Mouse (Mus musculus): ENCODE data around the gene Gm45808.
A peak's percentile ranks its signal among the peaks of the same experiment; 100 is the strongest.

The Gm45808 gene

DNA sequence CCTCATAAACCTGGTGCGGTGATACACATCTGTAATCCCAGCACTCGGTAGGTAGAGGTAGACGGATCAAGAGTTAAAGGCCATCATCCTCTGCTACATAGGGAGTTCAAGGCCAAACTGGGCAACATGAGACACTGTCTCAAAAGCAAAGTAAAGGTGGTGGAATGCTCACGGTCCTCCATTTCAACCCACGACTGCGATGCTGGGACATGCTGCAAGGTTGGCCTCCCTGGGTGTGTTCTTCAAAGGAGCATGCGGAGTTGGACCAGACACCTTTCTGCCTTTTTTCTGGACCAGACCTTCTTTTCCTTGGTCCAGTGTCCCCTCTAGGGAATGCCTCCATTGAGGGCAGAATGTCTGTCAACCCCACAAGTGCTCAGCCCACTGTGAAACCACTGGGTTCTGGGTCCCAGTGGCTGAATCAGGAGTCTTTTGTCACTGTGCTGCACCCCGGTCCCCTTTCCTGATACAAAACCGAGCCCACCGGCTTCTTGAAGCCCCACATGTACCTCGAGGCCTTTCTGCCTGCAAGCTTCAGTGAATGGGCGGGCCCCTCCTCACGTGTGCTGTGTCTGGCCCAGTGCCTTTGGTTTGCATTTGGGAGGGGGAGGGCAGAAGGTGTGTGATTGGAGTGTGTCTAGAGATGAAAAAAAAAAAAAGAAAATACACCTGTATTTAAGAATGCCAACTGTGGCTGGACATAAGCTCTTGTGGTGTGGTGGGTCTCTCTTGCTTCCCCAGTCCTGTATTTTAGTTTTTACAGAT, 30.5 kb downstream of the Gm45808 start:
- peak in 1 of 2 experiments; percentile 44 for DNase-seq (ENCODE audit: inconsistent age in 2 of 2, low spot score in 1 of 2)

- DNase-seq (ENCODE audit: inconsistent age in 2 of 2, low spot score in 1 of 2), result no peak
These were observed 31.6 kb downstream of the Gm45808 start for GRCm38 (mm10) chr7:45454971-45455370.

- DNase-seq (ENCODE audit: inconsistent age in 2 of 2, low spot score in 1 of 2), result peak; percentile 81 to 94
These were observed 35.1 kb downstream of the Gm45808 start for GRCm38 (mm10) chr7:45451344-45451982.

DNA sequence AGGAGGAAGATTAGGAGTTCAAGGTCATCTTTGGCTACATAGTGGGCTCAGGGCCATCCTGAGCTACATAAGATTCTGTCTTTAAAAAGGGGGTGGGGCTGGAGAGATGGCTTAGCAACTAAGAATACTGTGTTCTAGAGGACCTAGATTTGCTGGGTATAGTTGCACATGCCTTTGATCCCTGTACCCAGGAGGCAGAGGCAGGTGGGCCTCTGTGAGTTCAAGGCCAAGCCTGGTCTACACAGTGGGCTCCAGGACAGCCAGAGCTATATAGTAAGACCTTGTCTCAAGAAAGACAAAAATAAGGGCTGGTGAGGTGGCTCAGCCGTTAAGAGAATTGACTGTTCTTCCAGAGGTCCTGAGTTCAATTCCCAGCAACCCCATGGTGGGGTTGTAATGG, 36.6 kb downstream of the Gm45808 start:
- DNase-seq (ENCODE audit: inconsistent age in 2 of 2, low spot score in 1 of 2), result no peak

DNA sequence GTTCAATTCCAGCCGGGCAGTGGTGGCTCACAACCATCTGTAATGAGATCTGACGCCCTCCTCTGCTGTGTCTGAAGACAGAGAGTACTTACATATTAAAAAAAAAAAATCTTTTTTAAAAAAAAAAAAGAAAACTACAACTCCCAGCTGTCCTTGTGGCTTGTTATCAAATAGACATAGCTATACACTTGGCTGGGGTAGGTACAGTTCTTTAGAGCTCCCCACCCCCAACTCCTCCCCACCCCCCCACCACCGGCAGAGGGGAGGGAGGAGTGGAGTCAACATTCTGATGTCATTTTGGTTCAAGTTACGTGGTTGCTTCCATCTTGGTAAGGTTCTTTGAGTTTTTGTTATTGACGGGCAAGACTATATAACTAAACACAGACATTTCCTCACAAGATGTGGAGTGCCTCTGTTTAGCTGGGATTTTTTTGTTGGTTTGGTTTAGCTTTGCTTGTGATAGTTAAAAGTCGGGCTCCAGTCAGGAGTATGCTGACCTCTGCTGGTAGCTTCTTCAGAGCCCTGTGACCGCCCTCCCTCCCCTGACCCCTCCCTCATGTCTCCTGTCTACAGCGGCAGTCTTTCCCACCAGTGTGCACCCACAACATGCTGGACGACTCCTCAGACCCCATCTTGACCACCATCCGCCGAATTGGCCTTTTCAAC, 39.2 kb downstream of the Gm45808 start:
- DNase-seq (ENCODE audit: inconsistent age in 2 of 2, low spot score in 1 of 2), result peak; percentile 35 to 76

DNA sequence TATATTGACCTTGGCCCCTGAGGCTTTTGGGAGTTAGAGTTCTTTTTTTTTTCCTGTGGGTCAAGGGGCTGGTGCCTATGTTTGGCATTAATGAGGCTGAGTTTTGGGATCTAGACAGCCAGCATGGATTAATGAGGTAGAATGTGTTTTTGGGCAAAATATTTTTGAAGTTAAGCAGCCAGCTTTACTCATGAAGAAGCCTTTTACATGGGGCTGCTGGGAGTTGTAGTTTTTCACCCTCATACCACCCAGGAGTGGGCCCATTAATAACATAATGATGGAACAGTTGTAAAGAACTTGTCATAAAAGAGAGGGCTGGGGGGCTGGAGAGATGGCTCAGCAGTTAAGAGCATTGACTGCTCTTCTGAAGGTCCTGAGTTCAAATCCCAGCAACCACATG, 40.0 kb downstream of the Gm45808 start:
- DNase-seq (ENCODE audit: inconsistent age in 2 of 2, low spot score in 1 of 2), result no peak

GRCm38 (mm10) chr7:45443526-45444420, 42.8 kb downstream of the Gm45808 start:
- DNase-seq (ENCODE audit: inconsistent age in 2 of 2, low spot score in 1 of 2), result peak; percentile 52 to 74

DNA sequence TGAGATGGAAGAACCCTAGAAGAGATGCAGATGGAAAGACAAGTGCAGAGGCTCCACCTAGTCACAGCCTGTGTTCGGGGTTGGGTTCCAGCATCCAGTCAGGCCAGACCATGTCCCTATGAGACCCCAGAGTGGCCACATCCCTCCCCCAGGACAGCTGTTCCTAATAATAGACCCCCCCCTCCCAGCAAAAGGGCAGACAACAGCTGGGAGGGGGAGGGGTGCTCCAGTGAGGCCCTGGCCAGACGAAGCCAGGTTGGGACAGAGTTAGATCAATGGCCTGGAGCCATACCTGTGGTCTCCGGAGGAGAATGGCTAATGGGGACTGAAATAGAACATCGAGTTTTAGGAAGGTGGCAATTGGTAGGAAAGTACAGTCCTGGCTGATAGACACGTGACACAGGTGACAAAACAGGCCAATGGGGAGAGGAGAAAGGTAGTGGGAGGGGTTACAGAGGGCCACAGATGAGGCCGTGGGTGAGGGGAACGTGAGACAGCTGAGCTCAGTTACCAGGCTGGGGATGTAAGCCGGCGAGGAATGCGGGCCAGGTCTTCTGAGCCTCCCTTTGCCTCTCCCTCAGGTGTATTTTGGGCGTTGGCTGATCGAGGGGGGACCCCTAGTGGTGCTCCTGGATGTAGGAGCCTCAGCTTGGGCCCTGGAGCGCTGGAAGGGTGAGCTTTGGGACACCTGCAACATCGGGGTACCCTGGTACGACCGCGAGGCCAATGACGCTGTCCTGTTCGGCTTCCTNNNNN, 48.9 kb downstream of the Gm45808 start, which contains the start of gene Ruvbl2:
Gene Ruvbl2 (minus strand): TSS at position 576 of the 756 bp plus-strand sequence.
- DNase-seq (ENCODE audit: inconsistent age in 2 of 2, low spot score in 1 of 2), result no peak

- DNase-seq (ENCODE audit: inconsistent age in 2 of 2, low spot score in 1 of 2), result no peak
These were observed 49.6 kb downstream of the Gm45808 start for GRCm38 (mm10) chr7:45437046-45437445.

GRCm38 (mm10) chr7:45436444-45436843, 50.2 kb downstream of the Gm45808 start:
- no peak for DNase-seq (ENCODE audit: inconsistent age in 2 of 2, low spot score in 1 of 2)

- DNase-seq (ENCODE audit: inconsistent age in 2 of 2, low spot score in 1 of 2), result no peak
These were observed 51.6 kb downstream of the Gm45808 start for GRCm38 (mm10) chr7:45435038-45435437.

GRCm38 (mm10) chr7:45434203-45435015, 52.2 kb downstream of the Gm45808 start, which contains the start of gene Gys1:
Gys1 (plus strand) TSS chr7:45434844.
- peak; percentile 100 for DNase-seq (ENCODE audit: inconsistent age in 2 of 2, low spot score in 1 of 2)

- DNase-seq (ENCODE audit: inconsistent age in 2 of 2, low spot score in 1 of 2), result no peak
These were observed 52.8 kb downstream of the Gm45808 start for GRCm38 (mm10) chr7:45433835-45434202.

DNA sequence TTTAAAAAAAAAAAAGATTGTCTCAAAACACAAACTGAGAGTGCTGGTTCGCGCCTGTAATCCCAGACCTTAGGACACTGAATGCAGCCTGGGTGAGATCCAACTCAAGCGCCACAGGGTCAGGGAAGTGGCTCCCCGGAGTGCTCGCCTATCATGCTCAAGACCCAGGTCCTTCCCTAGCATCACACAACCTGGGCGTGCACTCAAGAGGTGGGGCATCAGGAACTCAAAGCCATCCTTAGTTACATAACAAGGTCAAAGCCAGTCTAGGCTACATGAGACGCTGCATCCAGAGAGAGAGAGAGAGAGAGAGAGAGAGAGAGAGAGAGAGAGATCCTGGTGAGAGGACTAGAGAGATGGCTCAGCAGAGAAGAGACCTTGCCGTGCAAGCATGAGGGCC, 60.1 kb downstream of the Gm45808 start:
- DNase-seq (ENCODE audit: inconsistent age in 2 of 2, low spot score in 1 of 2), result no peak

DNA sequence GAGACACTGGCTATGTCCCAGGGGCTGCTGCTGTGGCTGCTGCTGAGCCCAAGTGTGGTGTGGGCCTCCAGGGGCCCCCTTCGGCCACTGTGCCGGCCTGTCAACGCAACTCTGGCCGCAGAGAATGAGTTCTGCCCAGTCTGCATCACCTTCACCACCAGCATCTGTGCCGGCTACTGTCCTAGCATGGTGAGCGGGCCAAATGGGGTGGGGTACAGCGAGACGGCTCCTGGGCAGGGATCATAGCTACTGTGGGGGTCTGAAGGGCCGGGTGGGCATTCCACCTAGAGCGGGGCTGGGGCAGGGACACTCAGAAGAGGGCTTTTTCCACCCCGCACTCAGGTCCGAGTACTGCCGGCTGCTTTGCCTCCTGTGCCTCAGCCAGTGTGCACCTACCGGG, 65.4 kb downstream of the Gm45808 start:
- DNase-seq (ENCODE audit: inconsistent age in 2 of 2, low spot score in 1 of 2), result no peak

DNA sequence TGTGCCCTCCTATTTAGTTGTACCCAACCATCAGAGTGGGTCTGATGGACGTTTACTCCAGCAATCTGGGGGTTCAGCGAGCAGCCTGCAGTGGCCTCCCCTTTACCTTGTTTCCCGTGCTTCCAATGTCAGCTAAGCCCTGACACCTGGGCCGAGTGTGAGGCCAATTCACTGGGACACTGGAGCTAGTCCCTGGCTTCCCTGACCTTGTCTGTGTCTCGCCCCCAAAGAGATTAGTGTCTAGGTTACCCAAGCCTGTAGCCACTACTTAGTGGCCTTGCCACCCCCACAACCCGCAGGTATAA, 66.0 kb downstream of the Gm45808 start, which contains the start of gene Lhb:
Gene Lhb (plus strand): TSS at position 206 of the 305 bp plus-strand sequence.
- no peak for DNase-seq (ENCODE audit: inconsistent age in 2 of 2, low spot score in 1 of 2)

GRCm38 (mm10) chr7:45419859-45420614, 66.6 kb downstream of the Gm45808 start:
- DNase-seq (ENCODE audit: inconsistent age in 2 of 2, low spot score in 1 of 2), result no peak

DNA sequence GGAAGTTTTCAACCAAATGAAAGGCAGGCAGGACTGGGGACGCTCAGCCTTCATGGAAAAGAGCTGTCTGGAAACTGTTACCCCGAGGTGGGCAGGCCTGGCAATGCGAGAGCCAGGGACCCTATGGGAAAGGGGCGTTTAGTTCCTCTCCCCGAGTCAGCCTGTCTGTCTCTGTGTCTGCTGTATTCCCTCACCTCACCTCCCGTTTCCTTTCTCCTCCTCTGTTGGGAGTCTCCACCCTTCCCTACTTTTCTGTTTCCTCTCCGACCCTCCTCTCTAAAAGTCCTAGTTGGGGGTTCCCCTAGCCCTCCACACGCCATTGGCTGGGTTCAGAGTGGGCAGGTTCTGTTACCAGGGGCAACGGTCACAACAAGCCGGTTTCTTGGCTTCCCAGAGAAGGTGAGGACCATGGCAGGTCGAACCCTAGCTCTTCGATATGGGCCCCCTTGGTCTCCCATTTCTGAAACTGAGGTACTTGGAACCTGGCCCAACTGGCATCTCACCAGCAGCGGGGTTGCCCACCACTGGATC, 68.6 kb downstream of the Gm45808 start:
- no peak for DNase-seq (ENCODE audit: inconsistent age in 2 of 2, low spot score in 1 of 2)

All from adrenal gland, adult (tissue).